Mouse (Mus musculus): ENCODE results near the gene BC052040.

The BC052040 gene

DNA sequence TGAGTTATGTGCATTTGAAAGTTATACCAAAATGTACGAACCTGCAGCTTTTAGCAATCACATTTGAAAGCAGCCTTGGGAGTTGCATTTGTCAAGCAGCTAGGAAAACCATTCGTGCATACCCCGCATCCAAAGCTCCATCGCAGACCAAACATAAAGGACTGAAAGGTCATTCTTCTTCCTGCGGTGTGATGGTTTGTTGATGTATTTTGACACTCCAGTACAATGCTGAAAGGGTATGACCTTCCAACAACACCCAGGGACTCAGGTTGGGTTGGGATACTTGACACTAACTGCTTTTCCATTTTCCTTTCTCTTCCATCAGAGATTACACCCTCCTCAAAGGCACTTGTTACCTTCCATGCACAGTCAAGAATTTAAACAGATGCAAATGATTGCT, 121.1 kb downstream of the BC052040 start:
- DNase-seq (ENCODE audit: low read depth) = no peak

DNA sequence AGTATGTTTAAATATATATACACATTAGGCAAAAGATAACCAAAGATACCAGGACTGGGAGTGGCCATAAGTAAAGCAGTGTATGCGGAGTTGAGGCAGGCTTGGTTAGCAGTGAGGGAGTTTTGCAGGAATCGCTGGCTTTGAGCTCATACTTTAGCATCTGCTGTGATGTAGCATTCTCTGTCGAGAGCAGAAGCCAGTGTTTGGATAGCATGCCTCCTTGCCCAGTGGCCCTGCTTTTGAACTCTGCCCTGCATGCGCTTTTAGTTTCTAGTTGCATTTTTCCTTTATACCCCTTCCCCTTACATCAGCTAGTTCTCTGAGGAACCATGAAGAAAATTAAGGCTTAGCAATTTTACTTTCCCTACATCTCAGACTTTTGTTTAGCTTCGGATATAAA, 136.0 kb downstream of the BC052040 start:
- no peak for DNase-seq (ENCODE audit: low read depth)

DNA sequence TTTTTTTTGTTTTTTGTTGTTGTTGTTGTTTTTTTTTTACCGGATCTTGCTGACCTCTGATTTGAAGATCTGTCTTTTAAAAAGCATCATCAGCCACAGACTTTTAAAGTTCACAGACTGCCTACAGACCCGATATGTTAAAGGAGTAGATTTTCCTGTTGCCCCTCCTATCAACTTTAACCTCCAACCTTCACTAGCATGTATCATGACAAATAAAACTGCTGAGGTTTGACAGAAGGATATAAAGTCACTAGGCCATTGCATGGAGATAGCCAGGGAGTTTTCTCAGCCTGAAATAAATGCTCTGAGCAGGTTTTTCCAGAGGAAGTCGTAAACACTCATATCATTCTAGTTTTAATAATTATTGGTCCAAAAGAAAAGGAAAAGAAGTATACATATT, 136.5 kb downstream of the BC052040 start:
- no peak for DNase-seq (ENCODE audit: low read depth)

DNA sequence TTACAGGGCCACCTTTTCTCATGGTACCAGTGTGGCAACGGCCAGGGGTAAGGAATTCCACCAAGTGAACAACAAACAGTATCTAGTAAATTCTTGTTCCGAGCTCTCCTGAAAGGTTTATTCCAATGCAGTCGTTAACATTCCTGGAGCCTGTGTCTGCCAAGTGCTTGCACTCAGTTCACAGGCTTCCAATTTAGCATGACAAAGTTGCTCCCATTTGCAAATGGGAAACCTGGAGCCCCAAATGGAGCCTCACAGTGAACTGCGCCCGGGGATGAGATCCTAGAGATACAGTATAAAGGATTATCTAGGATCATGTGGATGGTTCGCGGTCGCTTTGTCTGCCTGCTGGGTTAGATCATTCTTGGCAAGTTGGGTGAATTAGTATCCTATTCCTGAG, 141.9 kb downstream of the BC052040 start:
- no peak for DNase-seq (ENCODE audit: low read depth)

DNA sequence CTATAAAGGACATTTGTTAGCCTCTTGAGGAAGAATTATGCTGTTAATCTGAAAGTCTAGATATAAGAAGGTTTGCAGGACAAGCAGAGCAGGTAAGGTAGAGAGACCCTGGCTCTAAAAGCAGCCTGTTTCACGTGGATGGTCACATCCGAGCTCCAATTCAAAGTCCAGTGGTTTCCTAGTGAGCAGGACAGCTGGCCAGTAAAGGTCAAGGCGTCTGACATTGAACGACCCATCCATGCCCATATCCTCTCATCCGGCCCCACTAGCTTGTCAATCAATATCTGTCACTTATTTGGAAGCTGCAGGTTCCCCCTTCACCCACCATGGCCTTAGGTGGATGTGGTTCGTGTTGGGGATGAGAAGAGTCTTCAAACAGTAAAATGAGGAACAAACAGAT, 142.7 kb downstream of the BC052040 start:
- no peak for DNase-seq (ENCODE audit: low read depth)

DNA sequence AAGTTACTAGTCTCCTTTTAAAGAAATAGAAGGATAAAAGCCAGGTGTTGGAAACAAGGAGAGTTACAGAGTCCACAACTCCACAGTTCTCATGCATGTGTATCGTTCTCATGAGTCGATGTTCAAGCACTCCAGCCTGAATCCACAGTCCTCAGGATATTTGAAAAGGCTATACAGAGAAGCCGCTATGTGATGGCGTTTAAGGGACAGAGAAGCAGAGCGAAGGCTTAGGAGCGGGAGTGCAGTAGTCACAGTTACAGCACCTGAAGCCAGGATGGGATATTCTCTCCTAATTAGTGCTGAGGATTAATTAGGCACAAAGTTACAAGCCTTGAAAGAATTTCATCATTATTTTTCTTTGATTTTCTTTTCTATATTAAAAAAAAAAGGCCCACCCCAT, 143.2 kb downstream of the BC052040 start:
- no peak for DNase-seq (ENCODE audit: low read depth)

DNA sequence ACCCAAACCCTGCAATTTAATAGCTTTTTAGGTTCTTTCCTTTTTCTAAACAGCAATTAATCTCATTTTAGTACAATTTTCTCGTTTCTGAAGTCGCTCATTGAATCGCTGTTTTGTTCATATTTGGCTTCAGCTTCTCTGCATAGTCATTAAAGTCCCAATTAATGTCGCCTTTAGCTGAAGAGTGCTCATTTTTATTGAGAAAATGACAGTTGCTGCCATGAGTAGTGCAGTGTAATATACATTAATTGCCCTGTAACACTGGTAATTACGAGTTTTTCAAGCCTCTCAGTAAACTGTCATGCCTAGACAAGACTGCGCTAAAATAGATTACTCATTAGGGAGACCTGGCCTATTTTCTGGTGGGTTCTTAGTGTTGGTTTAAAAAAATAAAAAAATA, 144.0 kb downstream of the BC052040 start:
- no peak for DNase-seq (ENCODE audit: low read depth)

DNA sequence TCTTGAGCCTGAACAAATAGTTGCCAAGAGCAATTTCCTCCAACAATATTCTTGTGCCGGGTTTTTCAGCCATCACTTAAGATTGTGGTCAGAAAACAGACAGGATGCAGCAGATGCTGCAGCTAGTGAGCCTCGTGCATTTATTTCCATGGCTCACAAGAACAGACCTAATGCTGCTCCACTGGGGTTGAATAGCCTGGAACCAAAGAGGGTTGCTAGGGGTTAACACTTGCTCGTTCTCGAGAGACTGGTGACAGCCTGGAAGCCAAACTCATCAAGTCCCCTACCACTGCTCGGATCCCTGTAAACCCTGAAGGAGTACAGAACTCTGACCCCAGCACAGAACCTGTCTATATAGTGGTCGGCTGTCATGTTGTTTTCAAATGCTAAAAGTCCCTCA, 144.4 kb downstream of the BC052040 start:
- DNase-seq (ENCODE audit: low read depth) = no peak

DNA sequence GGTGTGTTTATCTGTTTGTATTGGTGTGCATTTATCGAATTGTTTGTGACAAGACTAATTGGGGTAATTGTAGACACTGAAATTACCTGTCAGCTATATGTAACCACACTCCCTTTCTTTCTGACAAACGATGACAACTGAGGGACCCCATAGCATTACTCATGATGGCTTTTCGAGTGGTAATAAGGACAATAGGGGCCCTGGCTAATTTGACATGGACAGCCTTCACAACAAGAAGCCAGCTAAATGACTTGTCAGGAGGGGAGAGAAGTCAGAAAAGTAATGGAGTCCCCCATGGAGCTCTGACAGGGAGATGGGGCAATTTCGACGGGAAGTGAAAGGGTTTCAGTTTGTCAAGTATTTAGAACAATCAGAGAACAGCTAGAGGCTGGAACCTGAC, 145.3 kb downstream of the BC052040 start:
- no peak for DNase-seq (ENCODE audit: low read depth)

DNA sequence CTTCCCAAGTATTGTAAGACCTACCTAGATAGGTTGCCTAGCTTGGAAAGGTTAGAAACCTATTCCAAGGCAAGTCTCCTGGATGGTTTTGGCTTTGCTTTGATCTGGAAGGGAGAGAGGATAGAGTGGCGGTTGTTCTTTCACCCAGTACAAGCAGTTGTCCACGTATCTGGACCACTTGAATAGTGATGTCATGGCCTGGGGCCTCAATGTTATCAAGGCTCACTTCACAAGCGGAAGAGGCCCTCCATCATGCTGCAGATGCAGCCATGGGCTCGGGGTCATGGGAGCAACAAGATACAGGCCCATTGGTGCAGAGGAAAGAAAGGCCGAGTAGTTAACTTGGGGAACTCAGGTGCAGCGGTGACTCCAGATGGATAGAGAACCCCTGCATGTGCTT, 147.1 kb downstream of the BC052040 start:
- DNase-seq (ENCODE audit: low read depth) = no peak

DNA sequence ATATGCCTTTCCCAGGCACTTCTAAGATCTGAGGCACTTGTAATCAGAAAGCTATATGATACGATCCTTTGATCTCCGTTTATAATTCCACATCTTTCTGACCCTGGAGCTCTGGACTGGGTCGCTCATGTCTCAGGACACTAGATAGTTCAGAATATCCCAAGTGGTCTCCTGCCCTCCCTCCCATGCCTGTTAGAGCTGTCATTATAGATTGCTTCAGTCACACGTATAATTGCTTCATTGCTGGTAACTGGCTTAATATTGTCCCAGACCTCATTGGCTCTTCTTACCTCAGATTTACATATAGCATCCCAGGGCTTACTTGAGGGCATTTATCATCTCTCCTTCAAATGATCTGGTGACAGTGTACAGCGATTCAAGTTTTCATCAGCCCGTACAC, 149.0 kb downstream of the BC052040 start:
- DNase-seq (ENCODE audit: low read depth) = no peak

DNA sequence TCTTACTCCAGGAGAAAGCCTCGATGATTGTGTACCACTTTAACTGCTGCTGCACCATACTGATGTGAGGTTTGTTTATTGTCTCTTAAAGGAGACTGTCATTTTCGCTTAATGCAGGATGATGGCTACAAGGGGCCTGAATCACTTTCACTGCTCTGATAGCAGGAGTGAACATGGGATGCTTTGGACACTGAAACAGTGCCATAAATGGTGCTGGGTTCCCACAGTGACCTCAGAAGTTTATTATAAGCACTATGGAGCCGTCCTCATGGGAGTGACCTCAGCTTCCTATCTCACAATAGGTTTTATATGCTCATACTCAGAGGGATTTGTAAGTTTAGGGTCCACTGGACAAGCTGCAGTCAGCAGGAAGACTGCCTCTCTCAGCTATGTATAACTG, 149.7 kb downstream of the BC052040 start:
- DNase-seq (ENCODE audit: low read depth) = no peak

DNA sequence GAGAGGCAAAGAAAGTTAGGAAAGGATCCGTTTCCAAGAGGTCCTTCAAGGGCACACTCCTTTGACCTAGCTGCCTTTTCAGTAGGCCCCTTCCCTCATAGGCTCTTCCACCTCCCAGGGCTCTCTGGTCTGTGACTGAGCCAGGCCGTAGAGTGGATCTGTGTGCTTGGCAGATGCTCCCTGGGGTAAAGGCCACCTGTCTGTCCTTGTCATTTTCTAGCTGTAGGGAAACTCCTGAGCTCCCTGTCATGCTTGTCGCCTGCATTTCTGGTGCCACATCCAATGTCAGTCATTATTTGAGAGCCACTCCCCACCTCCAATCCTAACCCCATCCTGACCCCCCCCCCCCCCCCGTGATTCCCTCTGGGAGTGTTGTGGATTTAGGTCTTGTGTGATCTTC, 151.1 kb downstream of the BC052040 start:
- no peak for DNase-seq (ENCODE audit: low read depth)

DNA sequence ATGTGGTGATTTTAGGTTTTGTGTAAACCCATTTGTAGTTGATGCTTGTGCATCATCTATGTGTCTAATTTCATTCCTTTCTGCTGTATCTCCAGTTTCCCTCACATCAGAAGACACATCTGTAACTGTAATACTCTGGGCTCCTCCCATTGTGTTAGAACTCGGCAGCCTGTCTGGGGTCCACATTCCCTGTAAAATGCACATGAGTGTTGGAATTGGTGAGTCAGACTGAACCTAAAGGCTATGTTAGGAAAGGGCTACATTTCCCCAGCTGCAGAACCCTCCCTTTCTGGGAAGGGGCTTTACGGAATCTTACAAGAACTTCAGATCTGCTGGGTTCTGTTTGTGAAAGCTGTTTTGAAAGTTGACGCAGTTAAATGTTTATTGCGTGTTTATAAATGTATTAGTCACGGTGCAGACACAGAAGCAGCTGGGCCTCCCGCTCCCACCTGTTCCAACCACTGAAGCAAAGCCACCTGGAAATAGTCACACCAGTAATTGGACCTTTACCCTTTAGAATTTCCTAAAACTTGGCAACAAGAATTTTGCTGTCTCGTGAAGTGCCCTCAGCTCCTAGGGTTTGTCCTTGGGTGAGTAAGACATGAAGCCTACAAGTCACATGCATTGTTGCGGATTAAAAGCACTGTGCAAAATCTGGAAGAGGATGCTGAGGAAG, 151.6 kb downstream of the BC052040 start:
- no peak for DNase-seq (ENCODE audit: low read depth)

DNA sequence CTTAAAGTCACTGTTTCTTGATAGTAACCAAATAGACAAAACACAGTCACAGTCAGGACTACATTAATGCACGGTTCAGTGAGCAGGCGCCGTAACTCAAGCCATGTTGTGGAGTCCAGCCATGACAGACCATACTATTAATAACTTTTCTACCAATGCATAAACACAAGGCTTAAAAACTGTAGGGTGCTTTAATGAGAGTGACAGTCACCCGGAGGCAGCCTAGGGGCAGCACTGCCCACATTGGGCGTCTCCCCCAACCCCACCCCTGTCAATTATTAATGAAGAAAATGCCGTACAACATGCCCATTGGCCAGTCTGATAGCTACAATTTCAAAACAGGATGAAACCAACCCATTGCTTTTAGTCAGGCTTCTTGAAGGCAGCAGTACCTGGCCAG, 153.3 kb downstream of the BC052040 start:
- no peak for DNase-seq (ENCODE audit: low read depth)

DNA sequence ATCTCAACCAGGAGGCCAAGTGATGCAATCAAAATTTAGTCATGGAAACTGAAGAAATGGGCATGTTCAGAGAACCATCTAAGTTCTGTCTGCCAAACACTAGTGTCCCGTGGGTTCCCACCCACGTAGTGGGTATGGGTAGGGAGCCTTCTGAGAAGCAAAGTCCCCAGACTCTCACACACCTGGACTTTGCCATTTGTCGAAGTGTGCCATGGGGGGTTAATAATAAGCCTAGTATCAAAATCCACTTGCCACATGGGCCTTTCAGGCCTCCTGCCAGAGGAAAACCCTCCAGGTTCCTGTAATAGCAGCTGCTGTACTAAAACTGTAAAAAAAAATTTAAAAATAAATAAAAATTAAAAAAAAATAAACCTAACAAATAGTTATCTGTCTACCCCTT, 154.9 kb downstream of the BC052040 start:
- no peak for DNase-seq (ENCODE audit: low read depth)

DNA sequence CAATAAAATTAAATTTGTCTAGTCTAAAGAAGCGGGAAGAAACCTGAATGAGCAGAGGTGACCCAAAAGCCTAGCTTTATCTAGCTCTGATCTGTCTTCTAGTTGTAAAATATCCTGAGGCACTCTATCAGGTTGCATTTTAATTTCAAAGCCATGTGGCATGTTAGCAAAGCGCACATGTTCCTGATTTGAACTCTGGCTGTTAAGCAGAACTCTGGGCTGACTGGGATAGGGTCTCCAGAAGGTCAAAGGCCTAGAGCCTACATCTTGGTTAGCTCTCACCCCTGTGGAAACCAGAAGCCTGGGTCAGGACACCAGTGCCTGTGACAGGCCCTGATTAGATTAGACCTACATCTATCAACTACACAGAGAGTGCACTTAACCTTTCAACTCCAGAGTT, 156.4 kb downstream of the BC052040 start:
- no peak for DNase-seq (ENCODE audit: low read depth)

DNA sequence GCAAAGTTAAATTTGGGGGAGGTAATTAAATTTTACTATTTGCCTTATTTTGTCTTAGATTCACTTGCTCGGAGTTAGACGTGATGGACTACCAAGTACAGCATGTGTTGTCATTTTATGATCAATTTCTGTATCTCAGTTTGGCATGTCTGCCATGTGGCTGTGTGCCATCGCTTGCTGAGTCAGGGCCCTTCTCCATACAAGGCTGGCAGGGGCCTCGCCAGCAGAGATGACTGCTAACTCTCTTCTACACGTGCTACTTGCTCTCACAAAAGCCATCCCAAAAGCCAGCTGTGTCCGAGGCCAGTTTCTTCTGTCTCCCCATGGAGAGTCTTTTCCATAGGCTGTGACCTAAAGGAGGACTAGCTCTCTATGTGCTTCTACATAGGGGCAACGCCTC, 160.5 kb downstream of the BC052040 start:
- DNase-seq (ENCODE audit: low read depth) = no peak

DNA sequence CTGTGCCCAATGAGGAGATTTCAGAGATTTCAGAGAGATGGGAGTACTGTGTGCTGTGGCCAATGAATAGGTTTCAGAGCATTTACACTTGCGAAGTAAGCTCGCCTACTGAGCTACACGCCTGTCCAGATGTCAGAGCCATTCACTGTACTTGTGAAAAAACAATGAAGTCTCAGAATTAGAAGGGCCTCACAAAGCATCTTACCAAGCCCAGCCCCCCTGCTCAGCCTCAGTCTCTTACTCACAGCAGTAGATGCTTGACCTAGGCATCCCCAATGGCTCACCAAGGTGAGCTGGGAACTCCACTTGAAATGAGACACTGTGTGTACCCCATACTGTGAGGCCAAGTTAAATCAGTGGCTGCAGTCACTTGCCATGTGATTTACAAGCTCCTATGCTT, 166.1 kb downstream of the BC052040 start:
- no peak for DNase-seq (ENCODE audit: low read depth)

DNA sequence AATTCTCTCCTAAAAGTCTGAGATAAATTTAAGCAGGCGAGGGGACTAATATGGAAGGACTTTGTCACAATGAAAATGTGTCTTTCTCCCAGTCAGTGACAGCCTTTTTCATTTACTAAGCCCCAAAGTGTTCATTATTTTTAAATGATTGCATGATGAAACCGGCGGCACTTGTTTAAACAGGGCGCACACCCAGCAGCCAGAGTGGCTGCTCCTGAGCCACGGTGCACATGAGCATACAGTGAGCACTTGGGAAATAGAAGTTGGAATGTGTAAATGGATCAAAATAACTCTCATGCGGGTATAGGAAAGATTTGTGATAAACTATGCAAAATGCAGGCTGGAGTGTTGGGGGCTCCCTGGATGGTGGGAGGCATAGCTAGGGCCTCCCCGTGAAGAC, 169.7 kb downstream of the BC052040 start:
- no peak for DNase-seq (ENCODE audit: low read depth)

DNA sequence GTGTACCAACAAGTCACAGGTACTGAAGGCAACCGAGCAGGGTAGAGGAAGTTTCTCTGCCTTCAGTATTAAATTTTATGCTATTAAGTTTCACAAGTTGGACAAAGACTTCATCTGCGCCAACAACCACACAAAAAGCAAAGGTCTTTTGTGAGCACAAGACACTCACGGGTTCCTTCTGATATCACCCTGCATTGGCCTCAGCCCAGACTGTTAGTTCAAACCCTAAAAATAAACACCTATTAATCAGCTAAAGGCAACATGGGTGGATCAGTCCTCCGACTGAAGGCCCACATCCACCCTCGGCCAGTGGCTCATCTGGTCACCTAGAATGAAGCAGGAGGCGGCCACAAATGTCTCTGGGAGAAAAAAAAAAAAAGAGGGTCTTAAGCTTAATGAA, 176.2 kb downstream of the BC052040 start:
- no peak for DNase-seq (ENCODE audit: low read depth)

DNA sequence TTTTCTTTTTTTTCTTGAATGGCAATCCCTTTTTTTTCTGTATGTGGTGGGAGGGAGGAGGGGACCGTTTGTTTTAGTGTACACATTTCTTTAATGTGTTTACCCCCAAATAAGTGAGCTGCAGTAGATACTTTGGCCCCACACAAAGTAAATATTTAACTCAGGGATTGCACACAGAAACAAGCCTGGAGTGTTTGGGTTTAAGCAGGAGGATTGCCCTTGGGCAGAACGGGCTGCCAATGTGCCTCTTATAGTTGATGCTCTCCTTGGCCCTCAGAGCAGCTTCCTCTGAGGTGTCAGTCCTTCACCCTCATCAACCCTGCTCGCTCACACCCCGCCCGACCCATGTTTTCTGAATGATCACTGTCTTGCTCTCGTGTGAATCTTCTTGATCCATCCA, 177.0 kb downstream of the BC052040 start:
- DNase-seq (ENCODE audit: low read depth) = no peak

DNA sequence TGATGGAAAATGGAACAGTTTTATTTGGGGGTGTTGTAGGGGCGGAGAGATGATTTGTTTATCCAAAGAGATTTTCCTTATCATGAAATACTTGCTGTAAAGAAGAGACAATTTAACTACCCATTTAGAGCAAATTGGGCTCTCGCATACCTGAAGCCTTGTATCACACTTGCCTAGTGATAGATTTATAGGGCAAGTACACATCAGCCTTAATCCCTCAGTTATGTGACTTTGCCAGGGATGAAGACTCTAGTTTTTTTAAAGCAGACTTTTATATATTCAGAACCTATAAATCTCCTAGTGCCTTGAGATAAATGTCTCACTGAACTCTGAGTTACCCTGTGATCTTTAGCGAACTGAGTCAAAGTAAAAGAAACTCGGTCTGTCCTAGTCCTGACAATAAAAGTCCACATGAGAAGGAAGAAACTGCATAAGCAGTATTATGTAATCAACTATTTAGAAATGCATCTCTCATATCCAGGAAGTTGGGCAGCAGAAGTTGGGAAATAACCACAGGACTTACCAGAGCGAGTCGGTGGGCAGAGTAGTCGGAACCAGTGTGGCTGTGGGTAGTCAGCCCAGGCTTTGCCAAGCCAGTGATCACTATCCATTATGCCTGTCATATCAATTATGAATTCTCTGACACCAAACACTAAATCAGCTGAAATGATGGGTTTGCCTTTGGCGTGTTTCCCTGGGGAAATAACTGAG, 183.2 kb downstream of the BC052040 start:
- peak; percentile 2 for DNase-seq (ENCODE audit: low read depth)
